Mouse (Mus musculus) ES-Bruce4 (cell line): ENCODE measurements around the gene Nipal4.

Experiments
- CTCF ChIP-seq: IDR thresholded peaks from one replicate; pipeline ENCODE4 v1.8.1; 2011; ENCODE audit warnings: low read depth, low read length
- POLR2A ChIP-seq: IDR thresholded peaks from one replicate; pipeline ENCODE4 v1.8.1; 2011; ENCODE audit warnings: low read length; ENCODE audit not compliant: insufficient read depth

DNA sequence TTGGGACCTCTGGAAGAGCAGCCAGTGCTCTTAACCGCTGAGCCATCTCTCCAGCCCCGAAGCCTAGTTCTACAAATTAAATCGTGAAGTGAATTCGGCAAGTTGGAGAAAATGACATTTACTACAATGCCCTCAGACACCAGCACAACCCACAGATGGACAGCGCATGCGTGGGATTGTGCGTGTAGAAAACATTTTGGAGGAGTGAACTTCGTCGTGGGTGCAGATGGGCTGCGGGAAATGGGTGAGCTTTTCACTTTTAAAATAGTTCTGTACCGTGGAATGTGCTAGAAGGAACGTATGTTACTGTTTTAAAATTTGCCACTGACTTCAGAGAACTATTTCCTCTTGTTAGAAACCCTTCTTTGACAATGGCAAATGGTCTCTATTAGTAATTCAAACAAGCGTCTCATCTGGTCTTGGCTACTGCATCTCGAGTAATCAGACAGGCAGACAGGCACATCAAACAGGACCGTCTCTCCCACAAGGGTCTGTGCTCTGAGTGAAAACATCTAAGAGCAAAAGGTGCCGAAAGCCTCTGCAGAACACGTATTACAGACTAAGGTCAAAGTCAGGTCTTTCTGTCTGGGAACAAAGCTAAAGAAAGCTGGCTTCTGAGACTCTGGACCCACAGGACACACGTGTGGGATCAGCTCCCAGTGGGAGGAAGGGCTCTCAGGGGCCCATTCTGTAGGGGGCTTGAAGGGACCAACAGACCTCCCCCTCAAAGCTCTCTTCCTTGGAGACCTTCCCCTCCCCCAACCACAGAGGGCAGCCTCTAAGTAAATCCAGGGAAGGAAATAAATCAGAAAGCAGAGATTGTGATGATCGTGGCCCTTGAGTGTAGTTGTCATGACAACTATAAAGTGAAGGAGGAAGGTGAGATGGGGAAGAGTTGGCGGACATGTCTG lies 35.6 kb upstream of the Nipal4 start:
- TF ChIP-seq POLR2A (no peak), CTCF (no peak)
